Mouse (Mus musculus) forebrain, embryonic 11.5 days (tissue): ENCODE results near the gene Vcp. TPM values are rescaled to one million over a fixed set of nuclear protein-coding genes. Genes with fewer than 3 reads are reported as not detected.

Experiments
- ATAC-seq: fragments of 200-750 bp; cut with Nextera tagmentation; replicated peaks from 2 replicates; pipeline ENCODE4 v1.8.0; 2017; ENCODE audit warnings: moderate TSS enrichment; ENCODE audit not compliant: low FRiP score
- DNase-seq: peaks from one replicate; pipeline ENCODE4 v3.0.0-alpha.2; 2017; ENCODE audit warnings: low spot score
- H3K27ac ChIP-seq: fragments of 300-500 bp; sonication (generic); 2 replicates; pipeline ENCODE4 v1.5.1; 2014; ENCODE audit warnings: low read depth, low read length
- H3K27me3 ChIP-seq: fragments of 300-500 bp; sonication (generic); 2 replicates; pipeline ENCODE4 v1.6.1; 2014; ENCODE audit warnings: mild to moderate bottlenecking, low read length, mixed read lengths; ENCODE audit not compliant: control insufficient read depth, insufficient read depth
- H3K36me3 ChIP-seq: fragments of 300-500 bp; sonication (generic); 2 replicates; pipeline ENCODE4 v1.6.1; 2014; ENCODE audit warnings: mild to moderate bottlenecking, low read length, moderate library complexity, mixed read lengths; ENCODE audit not compliant: control insufficient read depth, insufficient read depth
- H3K4me1 ChIP-seq: fragments of 300-500 bp; sonication (generic); replicated peaks from 2 replicates; pipeline ENCODE4 v1.6.1; 2014; ENCODE audit warnings: low read length, mixed read lengths; ENCODE audit not compliant: control insufficient read depth, insufficient read depth
- H3K4me2 ChIP-seq: fragments of 300-500 bp; sonication (generic); 2 replicates; pipeline ENCODE4 v1.6.1; 2014; ENCODE audit warnings: low read depth, mild to moderate bottlenecking, low read length, moderate library complexity, mixed read lengths; ENCODE audit not compliant: severe bottlenecking
- H3K4me3 ChIP-seq: fragments of 300-500 bp; sonication (generic); 2 replicates; pipeline ENCODE4 v1.5.1; 2014; ENCODE audit warnings: low read depth, low read length
- H3K9ac ChIP-seq: fragments of 300-500 bp; sonication (generic); 2 replicates; pipeline ENCODE4 v1.6.1; 2014; ENCODE audit warnings: low read length
- H3K9me3 ChIP-seq: fragments of 300-500 bp; sonication (generic); 2 replicates; pipeline ENCODE4 v1.6.1; 2016; ENCODE audit warnings: low read length, mixed read lengths; ENCODE audit not compliant: control insufficient read depth
- WGBS: fragments of 180-500 bp; shearing (Covaris S2); extraction: QIAGEN DNeasy Blood & Tissue Kit; methylation state at CpG from one replicate; pipeline ENCODE4 v1.1.7; 2014; 5-methylcytosine and 5-hydroxymethylcytosine counted together
- polyA plus RNA-seq: library from polyadenylated mRNA; unstranded; fragments of >200 nt; fragmentation: Nextera tagmentation; extraction: Ambion mirVana; gene quantifications from 2 replicates; pipeline ENCODE4 v1.2.1, GENCODE M21; 2014

The Vcp gene
- polyA plus RNA-seq, 1 experiment from 2014 or later: 653 TPM

DNA sequence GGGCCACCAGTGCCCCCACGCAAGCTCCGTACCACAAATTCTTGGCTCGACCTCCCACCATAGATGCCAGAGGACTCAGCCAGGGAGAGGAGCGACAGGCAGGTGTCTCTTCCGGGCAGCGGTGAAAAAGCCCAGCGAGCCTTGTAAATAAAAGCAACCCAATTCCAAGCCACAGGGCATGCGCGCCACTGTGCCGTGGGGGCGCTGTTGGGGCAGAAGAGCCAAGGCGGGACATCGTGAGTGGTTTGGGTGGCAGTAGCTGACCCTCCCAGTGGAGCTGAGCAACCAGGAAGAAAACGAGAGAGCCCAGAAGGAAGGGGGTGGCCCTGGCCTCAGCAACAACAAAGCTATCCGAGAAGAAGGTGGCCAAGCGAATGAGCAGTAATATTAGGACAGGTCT is 20.6 kb upstream of the Vcp start:
- ATAC-seq: no peak
- no peak overlapping the region for H3K27ac ChIP-seq
- DNase-seq: no peak
- H3K27me3 ChIP-seq: no peaks in the 10 kb centered on the region
- H3K9me3 ChIP-seq: no peaks in the 10 kb centered on the region
- WGBS: 87% methylated on average over 16 of the region's 16 CpGs
- no peak overlapping the region for H3K4me3 ChIP-seq
- H3K9ac ChIP-seq: no peak overlapping the region
- H3K4me1 ChIP-seq: 0 out of 2 replicates have a peak, but pooled peaks cover 5% of the 10 kb centered on the region
- H3K36me3 ChIP-seq: peaks cover 3% of the 10 kb centered on the region; the same call in 1 of the 2 replicates
- H3K4me2 ChIP-seq: no peak overlapping the region

DNA sequence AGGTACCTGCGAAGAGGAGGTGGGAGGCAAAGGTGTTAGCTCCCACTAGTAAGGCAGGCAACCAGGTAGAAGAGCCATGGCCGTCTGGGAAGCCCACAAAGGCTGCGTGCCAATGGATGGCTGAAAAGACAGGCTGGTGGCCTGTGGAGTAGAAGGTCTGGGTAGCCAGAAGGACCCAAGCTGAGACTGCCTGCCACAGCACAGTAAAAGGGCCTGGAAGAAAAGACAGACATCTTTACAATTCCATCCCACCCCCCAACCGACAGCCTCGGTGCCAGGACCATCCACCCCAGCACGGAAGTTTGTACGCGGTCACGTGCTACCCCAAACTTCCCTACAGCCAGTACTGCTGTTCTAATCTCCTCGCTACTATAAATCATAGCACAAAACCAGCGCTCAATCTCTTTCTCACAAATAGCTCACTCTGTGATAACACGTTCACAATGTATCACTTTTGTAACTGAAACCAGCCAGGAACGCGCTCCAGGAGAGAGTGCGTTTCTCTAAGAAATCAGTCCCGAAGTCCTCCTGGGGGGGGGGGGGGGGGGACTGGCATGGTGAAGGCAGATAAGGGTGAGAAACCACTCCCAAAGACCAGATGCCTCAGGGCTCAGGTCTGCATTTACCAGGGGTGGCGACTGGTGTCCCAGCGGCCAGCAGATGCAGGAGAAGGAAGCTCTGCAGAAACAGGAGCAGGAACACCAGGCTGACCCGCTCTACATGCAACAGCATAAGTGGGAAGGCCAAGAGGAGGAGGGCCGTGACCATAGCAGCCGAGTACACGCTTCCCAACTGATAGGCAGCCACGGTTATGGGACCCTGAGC is 19.5 kb upstream of the Vcp start:
- H3K4me3 ChIP-seq: no peak overlapping the region
- H3K4me1 ChIP-seq: 0 out of 2 replicates have a peak, but pooled peaks cover 5% of the 10 kb centered on the region
- H3K27me3 ChIP-seq: no peaks in the 10 kb centered on the region
- no peak for ATAC-seq
- H3K9ac ChIP-seq: no peak overlapping the region
- H3K4me2 ChIP-seq: no peak overlapping the region
- H3K27ac ChIP-seq: no peak overlapping the region
- no peak for DNase-seq
- no peaks in the 10 kb centered on the region for H3K9me3 ChIP-seq
- H3K36me3 ChIP-seq: peaks cover 3% of the 10 kb centered on the region; the same call in 1 of the 2 replicates
- 93% methylated on average over 23 of the region's 23 CpGs for WGBS

DNA sequence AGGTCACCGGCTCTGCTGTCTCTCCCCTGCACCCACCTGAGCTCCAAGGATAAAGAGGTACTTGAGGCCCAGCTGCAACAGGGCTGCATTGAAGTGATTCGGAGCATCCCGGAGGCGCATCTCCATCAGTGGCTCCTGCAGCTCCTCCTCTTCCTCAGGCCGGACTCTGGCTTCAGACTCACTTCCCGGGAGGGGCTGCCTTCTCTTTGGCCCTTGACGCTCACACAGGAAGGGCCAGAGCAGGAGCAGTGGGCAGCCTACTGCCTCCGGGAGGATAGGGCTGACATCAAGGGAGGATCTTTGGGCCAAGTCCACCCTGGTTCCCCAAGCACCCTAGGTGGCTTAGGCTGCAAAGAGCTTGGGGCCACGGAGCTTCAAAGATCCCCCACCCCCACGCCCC is 18.9 kb upstream of the Vcp start:
- H3K4me1 ChIP-seq: no peaks in the 10 kb centered on the region
- ATAC-seq (no peak), DNase-seq (no peak)
- WGBS: 95% methylated on average over 10 of the region's 10 CpGs
- no peak overlapping the region for H3K27ac ChIP-seq
- peaks cover 3% of the 10 kb centered on the region; the same call in 1 of the 2 replicates for H3K36me3 ChIP-seq
- no peak overlapping the region for H3K9ac ChIP-seq
- no peak overlapping the region for H3K4me2 ChIP-seq
- no peaks in the 10 kb centered on the region for H3K9me3 ChIP-seq
- H3K27me3 ChIP-seq: no peaks in the 10 kb centered on the region
- H3K4me3 ChIP-seq: no peak overlapping the region

DNA sequence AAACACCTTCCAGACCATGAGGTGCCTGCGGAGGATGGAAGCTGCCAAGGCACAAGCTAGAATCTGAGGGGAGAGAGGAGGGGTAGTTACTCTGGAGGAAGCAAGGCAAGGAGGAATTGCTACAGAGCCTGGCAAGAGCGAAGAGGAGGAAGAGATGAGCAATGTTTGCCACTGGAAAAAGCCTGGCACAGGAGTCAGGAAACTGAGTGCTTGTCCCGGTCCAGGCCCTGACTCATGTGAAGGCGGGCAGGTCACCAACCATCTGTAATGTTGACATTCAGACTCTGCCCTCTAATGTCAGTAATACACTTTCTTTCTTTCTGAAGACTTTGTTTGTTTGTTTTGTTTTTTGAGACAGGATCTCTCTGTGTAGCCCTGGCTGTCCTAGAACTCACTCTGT is 17.8 kb upstream of the Vcp start:
- H3K4me1 ChIP-seq: no peaks in the 10 kb centered on the region
- no peak overlapping the region for H3K4me3 ChIP-seq
- H3K27me3 ChIP-seq: no peaks in the 10 kb centered on the region
- no peak overlapping the region for H3K4me2 ChIP-seq
- 94% methylated on average over 4 of the region's 4 CpGs for WGBS
- no peak overlapping the region for H3K9ac ChIP-seq
- H3K9me3 ChIP-seq: no peaks in the 10 kb centered on the region
- ATAC-seq (no peak), DNase-seq (no peak)
- peaks cover 3% of the 10 kb centered on the region; the same call in 1 of the 2 replicates for H3K36me3 ChIP-seq
- H3K27ac ChIP-seq: no peak overlapping the region

DNA sequence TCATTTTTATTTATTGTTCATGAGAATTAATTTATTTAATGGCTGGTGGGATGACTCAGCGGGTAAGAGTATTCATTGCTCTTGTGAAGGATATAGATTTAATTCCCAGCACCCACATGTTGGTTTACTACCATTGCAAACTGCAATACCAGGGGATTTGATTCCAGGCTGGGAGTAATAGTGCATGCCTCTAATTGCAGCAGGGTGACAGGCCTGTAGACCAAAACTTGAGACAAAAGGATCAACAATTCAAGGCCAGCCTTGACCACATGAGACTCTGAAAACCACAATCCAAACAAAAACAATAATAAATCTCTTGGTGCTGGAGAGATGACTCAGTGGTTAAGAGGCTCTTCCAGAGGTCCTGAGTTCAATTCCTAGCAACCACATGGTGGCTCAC is 11.8 kb upstream of the Vcp start:
- H3K27ac ChIP-seq: no peak overlapping the region
- ATAC-seq: no peak

DNA sequence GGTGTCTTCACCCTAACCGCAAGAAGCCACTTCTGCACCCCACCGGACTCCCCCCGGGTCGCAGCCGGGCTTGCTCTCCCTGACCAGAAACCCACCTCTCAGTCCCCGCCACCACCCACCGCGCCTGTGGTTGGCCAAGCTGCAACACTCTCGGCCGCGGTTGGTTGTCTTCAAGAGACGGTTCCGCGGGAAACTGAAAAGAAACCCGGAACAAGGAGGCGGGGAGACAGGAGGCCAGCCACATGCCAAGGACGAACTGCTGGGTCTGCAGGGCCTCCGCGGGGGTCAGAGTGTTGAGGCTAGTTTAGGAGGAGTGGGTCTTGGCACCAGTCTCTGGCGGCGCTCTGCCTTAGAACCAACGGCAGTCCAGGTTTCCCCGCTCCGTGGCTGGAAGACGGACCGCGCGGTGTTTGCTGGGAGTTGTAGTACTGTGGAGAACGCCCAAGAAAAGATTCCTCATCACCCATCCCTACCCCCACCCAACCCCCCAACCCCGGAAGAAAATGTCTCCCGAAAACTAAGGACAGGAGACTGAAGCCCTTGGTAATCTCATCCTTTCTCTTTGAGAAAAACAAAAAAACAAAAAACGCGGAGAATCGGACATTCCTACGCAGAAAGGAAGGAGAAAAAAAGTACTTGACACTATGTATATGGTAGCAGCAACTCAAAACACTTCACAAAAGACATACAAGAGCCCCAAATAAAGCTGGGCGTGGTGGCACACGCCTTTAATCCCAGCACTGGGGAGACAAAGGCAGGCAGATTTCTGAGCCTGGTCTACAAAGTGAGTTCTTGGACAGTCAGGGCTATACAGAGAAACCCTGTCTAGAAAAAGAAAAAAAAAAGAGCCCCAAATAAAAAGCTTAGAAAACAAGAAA is 10.1 kb upstream of the Vcp start, which contains the start of gene Fancg:
TSS of gene Fancg (minus strand) at position 346 of the 878 bp plus-strand sequence.
- DNase-seq (peak; percentile 89), ATAC-seq (peak; percentile 94)
- peaks cover 4% of the 10 kb centered on the region; the same call in 1 of the 2 replicates for H3K4me1 ChIP-seq
- peak within 1 kb of the TSS; percentile 68 for H3K4me3 ChIP-seq
- no peaks in the 10 kb centered on the region for H3K27me3 ChIP-seq
- no peaks in the 10 kb centered on the region for H3K9me3 ChIP-seq
- peak within 1 kb of the TSS; percentile 72 for H3K4me2 ChIP-seq
- no peaks in the 10 kb centered on the region for H3K36me3 ChIP-seq
- peak within 1 kb of the TSS; percentile 77 for H3K9ac ChIP-seq
- WGBS: under 1% methylated on average over 37 of the region's 37 CpGs
- H3K27ac ChIP-seq: peak within 1 kb of the TSS; percentile 50

More for the DNA sequence above, 11.8 kb upstream of the Vcp start:
- H3K36me3 ChIP-seq: no peaks in the 10 kb centered on the region
- DNase-seq: no peak
- WGBS: 96% methylated on average over 1 of the region's 1 CpGs
- H3K4me1 ChIP-seq: peaks cover 4% of the 10 kb centered on the region; the same call in 1 of the 2 replicates
- H3K9ac ChIP-seq: no peak overlapping the region
- no peak overlapping the region for H3K4me2 ChIP-seq
- H3K4me3 ChIP-seq: no peak overlapping the region
- no peaks in the 10 kb centered on the region for H3K27me3 ChIP-seq
- no peaks in the 10 kb centered on the region for H3K9me3 ChIP-seq

DNA sequence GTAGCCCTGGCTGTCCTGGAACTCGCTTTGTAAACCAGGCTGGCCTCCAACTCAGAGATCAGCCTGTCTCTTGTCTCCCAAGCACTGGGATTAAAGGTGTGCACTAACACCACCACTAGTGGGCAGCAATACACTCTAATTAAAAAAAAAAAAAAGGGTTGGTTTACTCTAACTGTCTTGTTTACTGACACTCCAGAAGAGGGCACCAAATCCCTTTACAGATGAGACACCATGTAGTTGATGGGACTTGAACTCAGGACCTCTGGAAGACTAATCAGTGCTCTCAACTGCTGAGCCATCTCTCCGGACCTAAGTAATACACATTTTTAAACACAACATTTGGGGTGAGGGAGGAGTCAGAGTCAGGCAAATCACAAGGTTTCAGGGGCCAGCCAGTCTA is 5.5 kb upstream of the Vcp start:
- Histone ChIP-seq H3K27ac (no peak overlapping the region), H3K9ac (no peak overlapping the region), H3K4me2 (no peak overlapping the region), H3K4me1 (peaks cover 4% of the 10 kb centered on the region; the same call in 1 of the 2 replicates), H3K27me3 (no peaks in the 10 kb centered on the region), H3K36me3 (no peaks in the 10 kb centered on the region; the same call in 1 of the 2 replicates), H3K4me3 (no peak overlapping the region), H3K9me3 (no peaks in the 10 kb centered on the region)
- ATAC-seq (no peak), DNase-seq (no peak)
- WGBS: 70% methylated on average over 2 of the region's 2 CpGs

DNA sequence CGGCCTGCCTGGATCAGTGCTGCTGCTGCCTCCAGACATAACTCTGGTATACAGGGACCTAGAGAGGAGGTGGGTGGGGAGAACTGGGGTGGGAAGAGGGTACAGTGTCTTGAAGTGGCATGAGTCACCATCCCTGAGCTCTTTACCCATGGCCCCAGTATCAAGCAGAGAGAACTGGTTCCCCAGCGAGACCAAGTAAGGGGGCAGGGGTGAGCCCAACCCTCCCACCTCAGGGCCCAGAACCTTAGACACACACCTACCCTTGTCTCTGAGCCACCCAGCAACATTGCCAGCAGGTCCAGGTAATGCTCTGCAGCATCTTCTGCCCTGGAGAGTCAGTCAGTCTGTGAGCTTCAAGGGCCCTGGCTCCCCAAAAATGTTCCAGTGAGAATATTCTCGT is 4.6 kb upstream of the Vcp start:
- WGBS: 90% methylated on average over 3 of the region's 3 CpGs
- H3K4me2 ChIP-seq: no peak overlapping the region
- ATAC-seq: no peak

More for the DNA sequence above, 4.6 kb upstream of the Vcp start:
- no peaks in the 10 kb centered on the region; the same call in 1 of the 2 replicates for H3K36me3 ChIP-seq
- H3K27ac ChIP-seq: no peak overlapping the region
- no peak overlapping the region for H3K9ac ChIP-seq
- peaks cover 4% of the 10 kb centered on the region; the same call in 1 of the 2 replicates for H3K4me1 ChIP-seq
- DNase-seq: no peak
- H3K9me3 ChIP-seq: no peaks in the 10 kb centered on the region
- H3K4me3 ChIP-seq: no peak overlapping the region
- H3K27me3 ChIP-seq: no peaks in the 10 kb centered on the region
